Mouse (Mus musculus) small intestine, adult 2 months (tissue): Measurements from ENCODE around the gene Rptor. TPM values are rescaled to one million over a fixed set of nuclear protein-coding genes. Genes with fewer than 3 reads are reported as not detected.

ENCODE experiments used
- H3K27ac ChIP-seq: fragments of 200-500 bp; 2 replicates; pipeline ENCODE4 v1.5.1; 2012; ENCODE audit warnings: low read depth, low read length, control low read depth, inconsistent platforms; ENCODE audit not compliant: insufficient read depth
- H3K27me3 ChIP-seq: fragments of 200-500 bp; 2 replicates; pipeline ENCODE4 v1.6.1; 2012; ENCODE audit warnings: mild to moderate bottlenecking, moderate library complexity, low read length, inconsistent platforms; ENCODE audit not compliant: control insufficient read depth, insufficient read depth
- H3K36me3 ChIP-seq: fragments of 200-500 bp; 2 replicates; pipeline ENCODE4 v1.6.1; 2012; ENCODE audit warnings: mild to moderate bottlenecking, low read length, control low read depth, inconsistent platforms; ENCODE audit not compliant: control insufficient read depth, insufficient read depth
- H3K4me1 ChIP-seq: fragments of 200-500 bp; 2 replicates; pipeline ENCODE4 v1.6.1; 2012; ENCODE audit warnings: low read length, inconsistent platforms, mixed read lengths; ENCODE audit not compliant: control insufficient read depth, insufficient read depth, insufficient read length
- H3K4me3 ChIP-seq: fragments of 200-500 bp; 2 replicates; pipeline ENCODE4 v1.5.1; 2012; ENCODE audit warnings: low read depth, mild to moderate bottlenecking, control low read depth, inconsistent platforms, low read length, moderate library complexity
- CTCF ChIP-seq: fragments of 200-500 bp; IDR thresholded peaks from 2 replicates; pipeline ENCODE4 v1.5.1; 2012; ENCODE audit warnings: low read depth, mild to moderate bottlenecking, control low read depth, inconsistent platforms, low read length, moderate library complexity, mixed read lengths; ENCODE audit not compliant: insufficient replicate concordance, insufficient read length; ENCODE audit errors: extremely low read depth
- POLR2A ChIP-seq: fragments of 200-500 bp; IDR thresholded peaks from 2 replicates; pipeline ENCODE4 v1.6.1; 2012; ENCODE audit warnings: low read depth, mild to moderate bottlenecking, control low read depth, inconsistent platforms, low read length, moderate library complexity
- WGBS: fragments of 180-500 bp; shearing (Covaris S2); methylation state at CpG from one replicate; pipeline ENCODE4 v1.1.7; 2018; 5-methylcytosine and 5-hydroxymethylcytosine counted together
- polyA plus RNA-seq: library from polyadenylated mRNA; depleted of rRNA; stranded (reverse); fragments of >200 nt; gene quantifications from 2 replicates; pipeline ENCODE4 v1.2.3, GENCODE M21; 2012

Rptor gene
- polyA plus RNA-seq, 1 experiment = 26.8 TPM

GRCm38 (mm10) chr11:119937772-119938502 is 335.2 kb downstream of the Rptor start:
- Histone ChIP-seq H3K4me1 (peaks cover 23% of the 10 kb centered on the region), H3K4me3 (no peak overlapping the region)

GRCm38 (mm10) chr11:119939073-119939710 is 336.5 kb downstream of the Rptor start:
- TF ChIP-seq POLR2A = no peak
- TF ChIP-seq CTCF = no peak
- Histone ChIP-seq H3K4me3 (no peak overlapping the region), H3K36me3 (no peaks in the 10 kb centered on the region), H3K27me3 (no peaks in the 10 kb centered on the region), H3K27ac (no peak overlapping the region), H3K4me1 (peaks cover 18% of the 10 kb centered on the region)
- WGBS = 41% methylated on average over 8 of the region's 8 CpGs

More at GRCm38 (mm10) chr11:119937772-119938502, 335.2 kb downstream of the Rptor start:
- no peaks in the 10 kb centered on the region for H3K36me3 ChIP-seq
- TF ChIP-seq POLR2A (no peak), CTCF (no peak)
- H3K27ac ChIP-seq = no peak overlapping the region
- no peaks in the 10 kb centered on the region for H3K27me3 ChIP-seq
- 78% methylated on average over 19 of the region's 19 CpGs for WGBS

- H3K36me3 ChIP-seq = no peaks in the 10 kb centered on the region
- TF ChIP-seq CTCF (no peak), POLR2A (no peak)
- H3K27ac ChIP-seq = no peak overlapping the region
- H3K4me3 ChIP-seq = no peak overlapping the region
- H3K4me1 ChIP-seq = peaks cover 18% of the 10 kb centered on the region
- H3K27me3 ChIP-seq = no peaks in the 10 kb centered on the region
- 79% methylated on average over 4 of the region's 4 CpGs for WGBS
Measured at GRCm38 (mm10) chr11:119939711-119940106, 337.0 kb downstream of the Rptor start.

- Histone ChIP-seq H3K27ac (no peak overlapping the region), H3K36me3 (no peaks in the 10 kb centered on the region), H3K4me3 (no peak overlapping the region), H3K4me1 (peaks cover 22% of the 10 kb centered on the region), H3K27me3 (no peaks in the 10 kb centered on the region)
- WGBS = 94% methylated on average over 11 of the region's 11 CpGs
- TF ChIP-seq CTCF (no peak), POLR2A (no peak)
Measured at GRCm38 (mm10) chr11:119940142-119940541, 337.4 kb downstream of the Rptor start.

- TF ChIP-seq CTCF = no peak
- no peak for TF ChIP-seq POLR2A
- Histone ChIP-seq H3K4me1 (peaks cover 29% of the 10 kb centered on the region), H3K36me3 (no peaks in the 10 kb centered on the region), H3K27ac (no peak overlapping the region), H3K27me3 (no peaks in the 10 kb centered on the region), H3K4me3 (peak overlapping the region; percentile 77)
- WGBS = 13% methylated on average over 8 of the region's 8 CpGs
Measured at GRCm38 (mm10) chr11:119941794-119942193, 339.1 kb downstream of the Rptor start.

GRCm38 (mm10) chr11:119942201-119942726 is 339.6 kb downstream of the Rptor start:
- Histone ChIP-seq H3K4me3 (peak overlapping the region; percentile 77), H3K4me1 (peaks cover 29% of the 10 kb centered on the region), H3K36me3 (no peaks in the 10 kb centered on the region), H3K27me3 (no peaks in the 10 kb centered on the region), H3K27ac (no peak overlapping the region)
- WGBS = 1% methylated on average over 43 of the region's 43 CpGs
- no peak for TF ChIP-seq CTCF
- no peak for TF ChIP-seq POLR2A
